Mouse (Mus musculus) forebrain, embryonic 16.5 days (tissue): ENCODE results near the gene Col6a4. TPM values are rescaled to one million over a fixed set of nuclear protein-coding genes. Genes with fewer than 3 reads are reported as not detected.
A peak's percentile ranks its signal among the peaks of the same experiment; 100 is the strongest.

Source experiments
- ATAC-seq: fragments of 200-750 bp; cut with Nextera tagmentation; 2 replicates; pipeline ENCODE4 v1.8.0; 2017; ENCODE audit warnings: mild to moderate bottlenecking, moderate library complexity
- H3K27ac ChIP-seq: fragments of 300-500 bp; sonication (generic); 2 replicates; pipeline ENCODE4 v1.5.1; 2014; ENCODE audit warnings: low read length, control low read depth
- H3K27me3 ChIP-seq: fragments of 300-500 bp; sonication (generic); replicated peaks from 2 replicates; pipeline ENCODE4 v1.6.1; 2014; ENCODE audit warnings: low read length; ENCODE audit not compliant: control insufficient read depth, insufficient read depth
- H3K36me3 ChIP-seq: fragments of 300-500 bp; sonication (generic); 2 replicates; pipeline ENCODE4 v1.6.1; 2014; ENCODE audit not compliant: control insufficient read depth, insufficient read depth
- H3K4me1 ChIP-seq: fragments of 300-500 bp; sonication (generic); replicated peaks from 2 replicates; pipeline ENCODE4 v1.6.1; 2014; ENCODE audit warnings: low read length; ENCODE audit not compliant: control insufficient read depth, insufficient read depth
- H3K4me2 ChIP-seq: fragments of 300-500 bp; sonication (generic); 2 replicates; pipeline ENCODE4 v1.6.1; 2014; ENCODE audit warnings: mild to moderate bottlenecking, low read length, control low read depth
- H3K4me3 ChIP-seq: fragments of 300-500 bp; sonication (generic); replicated peaks from 2 replicates; pipeline ENCODE4 v1.5.1; 2014; ENCODE audit warnings: mild to moderate bottlenecking, low read length, control low read depth
- H3K9ac ChIP-seq: fragments of 300-500 bp; sonication (generic); replicated peaks from 2 replicates; pipeline ENCODE4 v1.6.1; 2014; ENCODE audit warnings: low read depth, low read length, control low read depth
- H3K9me3 ChIP-seq: fragments of 300-500 bp; sonication (generic); 2 replicates; pipeline ENCODE4 v1.6.1; 2016; ENCODE audit warnings: low read length; ENCODE audit not compliant: control insufficient read depth
- WGBS: fragments of 180-500 bp; shearing (Covaris S2); extraction: QIAGEN DNeasy Blood & Tissue Kit; methylation state at CpG from one replicate; pipeline ENCODE4 v1.1.7; 2014; 5-methylcytosine and 5-hydroxymethylcytosine counted together
- polyA plus RNA-seq: library from polyadenylated mRNA; unstranded; fragments of >200 nt; fragmentation: Nextera tagmentation; extraction: Ambion mirVana; gene quantifications from 2 replicates; pipeline ENCODE4 v1.2.1, GENCODE M21; 2015

Col6a4 gene
- polyA plus RNA-seq, 1 experiment from 2014 or later: 1.1 TPM

- WGBS: 41% methylated on average over 9 of the region's 9 CpGs
- Histone ChIP-seq H3K9ac (no peak overlapping the region), H3K4me3 (no peak overlapping the region), H3K27ac (no peak overlapping the region), H3K9me3 (no peaks in the 10 kb centered on the region), H3K36me3 (no peaks in the 10 kb centered on the region), H3K4me2 (no peak overlapping the region), H3K27me3 (no peaks in the 10 kb centered on the region), H3K4me1 (peaks cover 10% of the 10 kb centered on the region)
- ATAC-seq: no peak
Measured at GRCm38 (mm10) chr9:106119075-106119474, 22.5 kb upstream of the Col6a4 start.

GRCm38 (mm10) chr9:106115801-106116424, 19.3 kb upstream of the Col6a4 start:
- 6% methylated on average over 13 of the region's 13 CpGs for WGBS
- H3K4me2 ChIP-seq: peak overlapping the region; percentile 51
- no peaks in the 10 kb centered on the region for H3K9me3 ChIP-seq
- H3K4me3 ChIP-seq: peak overlapping the region; percentile 21; the same call in 1 of the 2 replicates
- no peaks in the 10 kb centered on the region for H3K27me3 ChIP-seq
- ATAC-seq: peak; percentile 80
- H3K36me3 ChIP-seq: no peaks in the 10 kb centered on the region
- H3K9ac ChIP-seq: peak overlapping the region; percentile 37; the same call in 1 of the 2 replicates
- H3K27ac ChIP-seq: no peak overlapping the region
- H3K4me1 ChIP-seq: peaks cover 10% of the 10 kb centered on the region

GRCm38 (mm10) chr9:106112770-106113423, 16.3 kb upstream of the Col6a4 start:
- Histone ChIP-seq H3K27ac (no peak overlapping the region), H3K36me3 (no peaks in the 10 kb centered on the region), H3K4me3 (no peak overlapping the region), H3K4me1 (peaks cover 6% of the 10 kb centered on the region), H3K9ac (no peak overlapping the region), H3K4me2 (no peak overlapping the region), H3K27me3 (no peaks in the 10 kb centered on the region), H3K9me3 (no peaks in the 10 kb centered on the region)
- ATAC-seq: peak; percentile 45; the same call in 1 of the 2 replicates
- WGBS: 26% methylated on average over 10 of the region's 10 CpGs

GRCm38 (mm10) chr9:106106241-106106640, 9.7 kb upstream of the Col6a4 start:
- no peak overlapping the region for H3K4me3 ChIP-seq
- no peak for ATAC-seq
- H3K9me3 ChIP-seq: no peaks in the 10 kb centered on the region
- no peaks in the 10 kb centered on the region for H3K4me1 ChIP-seq
- no peak overlapping the region for H3K4me2 ChIP-seq
- no peaks in the 10 kb centered on the region for H3K36me3 ChIP-seq
- H3K9ac ChIP-seq: no peak overlapping the region
- WGBS: 82% methylated on average over 9 of the region's 9 CpGs
- no peak overlapping the region for H3K27ac ChIP-seq
- no peaks in the 10 kb centered on the region for H3K27me3 ChIP-seq

- 91% methylated on average over 7 of the region's 7 CpGs for WGBS
- Histone ChIP-seq H3K4me1 (no peaks in the 10 kb centered on the region), H3K9me3 (no peaks in the 10 kb centered on the region), H3K4me3 (no peak overlapping the region), H3K27ac (no peak overlapping the region), H3K9ac (no peak overlapping the region), H3K27me3 (no peaks in the 10 kb centered on the region), H3K36me3 (no peaks in the 10 kb centered on the region), H3K4me2 (no peak overlapping the region)
- no peak for ATAC-seq
Measured at GRCm38 (mm10) chr9:106104401-106104800, 7.8 kb upstream of the Col6a4 start.

- WGBS: 73% methylated on average over 5 of the region's 5 CpGs
- Histone ChIP-seq H3K4me3 (no peak overlapping the region), H3K27me3 (no peaks in the 10 kb centered on the region), H3K27ac (no peak overlapping the region), H3K9ac (no peak overlapping the region), H3K4me2 (no peak overlapping the region), H3K36me3 (no peaks in the 10 kb centered on the region), H3K4me1 (no peaks in the 10 kb centered on the region), H3K9me3 (no peaks in the 10 kb centered on the region)
- no peak for ATAC-seq
Measured at GRCm38 (mm10) chr9:106101166-106101565, 4.6 kb upstream of the Col6a4 start.

- Histone ChIP-seq H3K27me3 (no peaks in the 10 kb centered on the region), H3K4me3 (no peak overlapping the region), H3K9ac (no peak overlapping the region), H3K4me1 (no peaks in the 10 kb centered on the region), H3K9me3 (no peaks in the 10 kb centered on the region), H3K4me2 (no peak overlapping the region), H3K36me3 (no peaks in the 10 kb centered on the region), H3K27ac (no peak overlapping the region)
- 68% methylated on average over 9 of the region's 9 CpGs for WGBS
- peak; percentile 55; the same call in 1 of the 2 replicates for ATAC-seq
Measured at GRCm38 (mm10) chr9:106100262-106100661, 3.7 kb upstream of the Col6a4 start.

GRCm38 (mm10) chr9:106099379-106100021, 2.9 kb upstream of the Col6a4 start:
- Histone ChIP-seq H3K27ac (no peak overlapping the region), H3K36me3 (no peaks in the 10 kb centered on the region), H3K4me2 (peak overlapping the region; percentile 2), H3K9me3 (no peaks in the 10 kb centered on the region), H3K27me3 (no peaks in the 10 kb centered on the region), H3K4me3 (no peak overlapping the region), H3K4me1 (no peaks in the 10 kb centered on the region), H3K9ac (no peak overlapping the region)
- 71% methylated on average over 22 of the region's 22 CpGs for WGBS
- no peak for ATAC-seq

- Histone ChIP-seq H3K27ac (no peak overlapping the region), H3K4me1 (no peaks in the 10 kb centered on the region), H3K4me3 (no peak overlapping the region), H3K27me3 (no peaks in the 10 kb centered on the region), H3K9ac (no peak overlapping the region), H3K36me3 (no peaks in the 10 kb centered on the region), H3K4me2 (no peak overlapping the region), H3K9me3 (no peaks in the 10 kb centered on the region)
- ATAC-seq: no peak
- WGBS: 91% methylated on average over 5 of the region's 5 CpGs
Measured at GRCm38 (mm10) chr9:106081528-106081927, 15.1 kb downstream of the Col6a4 start.
